ENCODE assay signal across 12 mouse cellular contexts in genomic region chr17:66401596-66402265, GRCm38 (mm10). TPM values are rescaled to one million over a fixed set of nuclear protein-coding genes. Genes with fewer than 3 reads are reported as not detected.
DNase-seq lines count a peak whose midpoint lies in the region; ATAC-seq and TF ChIP-seq lines count a peak whose summit lies in the region.
"Had no signal": no experiment of that assay in that cellular context is flagged by ENCODE, and none has a peak within 500 bp of the region (broad histone marks: within the 10 kb centered on the region; RNA-seq: fewer than 3 reads in every experiment).

No protein-coding gene starts in this region.

- H3K36me3 ChIP-seq in neural tube, embryonic 15.5 days, result no peaks in the 10 kb centered on the region
- no peaks in the 10 kb centered on the region for H3K36me3 ChIP-seq in heart, embryonic 10.5 days
- H3K36me3 ChIP-seq: heart, embryonic 15.5 days; limb, embryonic 13.5 days had no signal

- peak overlapping the region; percentile 11; the same call in 1 of the 2 replicates for H3K27ac ChIP-seq in layer of hippocampus, adult 2 months
- peak overlapping the region; percentile 58; the same call in 1 of the 2 replicates for H3K27ac ChIP-seq in neural tube, embryonic 15.5 days (replicated peaks)
- no peak overlapping the region for H3K27ac ChIP-seq in heart, embryonic 10.5 days
- H3K27ac ChIP-seq: heart, embryonic 15.5 days; kidney, postnatal 0 days; limb, embryonic 13.5 days had no signal

- peaks cover 39% of the 10 kb centered on the region for H3K4me1 ChIP-seq in neural tube, embryonic 15.5 days
- H3K4me1 ChIP-seq in heart, embryonic 10.5 days, result peaks cover 48% of the 10 kb centered on the region

- WGBS in neural tube, embryonic 15.5 days, result 21% methylated on average over 9 of the region's 9 CpGs
- 61% methylated on average over 9 of the region's 9 CpGs for WGBS in heart, embryonic 10.5 days

- no peak overlapping the region for H3K4me3 ChIP-seq in layer of hippocampus, adult 2 months
- H3K4me3 ChIP-seq in neural tube, embryonic 15.5 days (replicated peaks), result no peak overlapping the region
- no peak overlapping the region for H3K4me3 ChIP-seq in heart, embryonic 10.5 days
- H3K4me3 ChIP-seq: heart, embryonic 15.5 days; limb, embryonic 13.5 days had no signal

- no peak for DNase-seq in layer of hippocampus, adult 2 months (ENCODE audit: low spot score in 2 of 2)
- no peak for DNase-seq in layer of hippocampus, postnatal 10 days (ENCODE audit: low spot score in 2 of 2)
- peak; percentile 94 for DNase-seq in cerebellum, adult 9-10 months
- DNase-seq in forelimb bud, embryonic 11.5 days (ENCODE audit: low read depth, low spot score), result peak; percentile 20
- DNase-seq in right cerebral cortex, adult 18-20 months, result no peak
- DNase-seq in adrenal gland, adult 18-20 months (ENCODE audit: low spot score in 2 of 2), result no peak
- DNase-seq in heart, embryonic 10.5 days (ENCODE audit: low spot score), result no peak

- H3K9me3 ChIP-seq in neural tube, embryonic 15.5 days (replicated peaks), result no peaks in the 10 kb centered on the region
- H3K9me3 ChIP-seq in heart, embryonic 10.5 days, result no peaks in the 10 kb centered on the region
- H3K9me3 ChIP-seq: heart, embryonic 15.5 days; limb, embryonic 13.5 days had no signal

- ATAC-seq in neural tube, embryonic 15.5 days (ENCODE audit: low FRiP score), result no peak

- H3K9ac ChIP-seq in neural tube, embryonic 15.5 days (replicated peaks), result no peak overlapping the region
- H3K9ac ChIP-seq: heart, embryonic 15.5 days; limb, embryonic 13.5 days had no signal

- no peak overlapping the region for H3K4me2 ChIP-seq in neural tube, embryonic 15.5 days
- H3K4me2 ChIP-seq: heart, embryonic 15.5 days; limb, embryonic 13.5 days had no signal

- H3K27me3 ChIP-seq in neural tube, embryonic 15.5 days (replicated peaks), result no peaks in the 10 kb centered on the region
- H3K27me3 ChIP-seq in heart, embryonic 10.5 days (ENCODE audit: insufficient read depth, poor library complexity, severe bottlenecking), result no peaks in the 10 kb centered on the region
- H3K27me3 ChIP-seq: heart, embryonic 15.5 days had no signal

- TF ChIP-seq CTCF in layer of hippocampus, adult 2 months (conservative IDR thresholded peaks at IDR 0.05), result no peak

RNA-seq across cellular contexts. Expression of gene Mtcl1, which starts 47.8 kb away (rescaled TPM):
- 10 to 100 TPM; 31.7 to 44.8 TPM for total RNA-seq in layer of hippocampus, adult 2 months (2021)
- 10 to 100 TPM; 30.0 to 41.4 TPM for total RNA-seq in layer of hippocampus, postnatal 10 days (2021)
- 26.5 and 27.7 TPM in 2 replicates for polyA plus RNA-seq in neural tube, embryonic 15.5 days (2015; fragmentation: Nextera tagmentation; extraction: Ambion mirVana)
- 1 to 10 TPM; 5.1 to 6.1 TPM for total RNA-seq in adrenal gland, adult 18-20 months (2021)
- 2.4 and 3.7 TPM in 2 replicates for polyA plus RNA-seq in heart, embryonic 10.5 days (2016; fragmentation: Nextera tagmentation; extraction: Ambion mirVana)
- total RNA-seq: megakaryocyte, adult 5-6 weeks had no signal

Comparison
In these comparisons a context has a peak if more than half of its experiments do, and no peak if none do; other contexts are left out.
1. DNase-seq: peak in cerebellum, adult 9-10 months (single experiment) and forelimb bud, embryonic 11.5 days (single experiment); none in layer of hippocampus, adult 2 months (0 of 2), layer of hippocampus, postnatal 10 days (0 of 2), right cerebral cortex, adult 18-20 months (single experiment), adrenal gland, adult 18-20 months (0 of 2) and heart, embryonic 10.5 days (single experiment).
2. RNA of gene Mtcl1, which starts 47.8 kb away (total RNA-seq): 31.7 to 44.8 TPM in layer of hippocampus, adult 2 months and 30.0 to 41.4 TPM in layer of hippocampus, postnatal 10 days; 5.1 to 6.1 TPM in adrenal gland, adult 18-20 months; every median in the first group is over 4 times any median in the second.